Comparison of ENCODE assay signal across 8 mouse cellular contexts in genomic region chr17:70755669-70756263, GRCm38 (mm10).
DNase-seq lines count a peak whose midpoint lies in the region; ATAC-seq lines count a peak whose summit lies in the region.

No protein-coding gene starts in this region.

- H3K36me3 ChIP-seq in heart, embryonic 16.5 days (ENCODE audit: control insufficient read depth, insufficient read depth), result no peaks in the 10 kb centered on the region
- H3K36me3 ChIP-seq in limb, embryonic 15.5 days, result no peaks in the 10 kb centered on the region
- no peaks in the 10 kb centered on the region for H3K36me3 ChIP-seq in neural tube, embryonic 14.5 days (ENCODE audit: control insufficient read depth, insufficient read depth, low read length)

- peak overlapping the region; percentile 72 for H3K9ac ChIP-seq in heart, embryonic 16.5 days (ENCODE audit: low read length)
- H3K9ac ChIP-seq in limb, embryonic 15.5 days, result peak overlapping the region; percentile 20; the same call in 1 of the 2 replicates
- no peak overlapping the region for H3K9ac ChIP-seq in neural tube, embryonic 14.5 days (replicated peaks; ENCODE audit: low read depth, low read length)

- peak overlapping the region; percentile 58 for H3K4me3 ChIP-seq in heart, embryonic 16.5 days (ENCODE audit: low read length)
- H3K4me3 ChIP-seq in limb, embryonic 15.5 days, result peak overlapping the region; percentile 45
- H3K4me3 ChIP-seq in neural tube, embryonic 14.5 days (ENCODE audit: low read depth, low read length), result peak overlapping the region; percentile 21; the same call in 1 of the 2 replicates

- DNase-seq in ES-CJ7 (ENCODE audit: low read depth, low spot score), result peak; percentile 56
- DNase-seq in spleen, adult 18-20 months, result no peak
- no peak for DNase-seq in frontal cortex, adult 2 months (ENCODE audit: extremely low spot score in 1 of 2, low spot score in 1 of 2)

- peak overlapping the region; percentile 99 for H3K4me2 ChIP-seq in heart, embryonic 16.5 days (ENCODE audit: low read depth, low read length)
- H3K4me2 ChIP-seq in limb, embryonic 15.5 days, result peak overlapping the region; percentile 89
- H3K4me2 ChIP-seq in neural tube, embryonic 14.5 days (ENCODE audit: low read depth, low read length), result peak overlapping the region; percentile 48

- ATAC-seq in common myeloid progenitor, adult 5-6 weeks (replicated peaks; ENCODE audit: low read depth, poor library complexity, severe bottlenecking), result 0 out of 2 replicates have a peak, but pooled peaks have one; percentile 23
- ATAC-seq in heart, embryonic 16.5 days (replicated peaks; ENCODE audit: extremely low read depth, insufficient read depth, low FRiP score), result no peak; the same call in 1 of the 2 replicates
- ATAC-seq in limb, embryonic 15.5 days (ENCODE audit: insufficient number of reproducible peaks, low FRiP score, low TSS enrichment, low read depth), result no peak
- ATAC-seq in neural tube, embryonic 14.5 days (ENCODE audit: low read depth), result peak; percentile 70; the same call in 1 of the 2 replicates
- no peak for ATAC-seq in erythroid progenitor cell, adult 5-6 weeks (replicated peaks; ENCODE audit: low FRiP score, poor library complexity, severe bottlenecking)

- no peaks in the 10 kb centered on the region for H3K9me3 ChIP-seq in heart, embryonic 16.5 days (replicated peaks; ENCODE audit: control insufficient read depth, low read length)
- H3K9me3 ChIP-seq in limb, embryonic 15.5 days, result no peaks in the 10 kb centered on the region
- H3K9me3 ChIP-seq in neural tube, embryonic 14.5 days (ENCODE audit: control insufficient read depth, low read length), result no peaks in the 10 kb centered on the region

- H3K27ac ChIP-seq in heart, embryonic 16.5 days (ENCODE audit: low read length), result peak overlapping the region; percentile 88; the same call in 1 of the 2 replicates
- H3K27ac ChIP-seq in limb, embryonic 15.5 days, result peak overlapping the region; percentile 90
- peak overlapping the region; percentile 73 for H3K27ac ChIP-seq in neural tube, embryonic 14.5 days (ENCODE audit: low read depth, low read length)

- H3K4me1 ChIP-seq in heart, embryonic 16.5 days (ENCODE audit: control insufficient read depth, insufficient read depth, low read length), result peaks cover 3% of the 10 kb centered on the region
- H3K4me1 ChIP-seq in limb, embryonic 15.5 days, result peaks cover 31% of the 10 kb centered on the region
- H3K4me1 ChIP-seq in neural tube, embryonic 14.5 days (ENCODE audit: control insufficient read depth, insufficient read depth, low read length), result peaks cover 8% of the 10 kb centered on the region

- 8% methylated on average over 14 of the region's 14 CpGs for WGBS in heart, embryonic 16.5 days
- WGBS in limb, embryonic 15.5 days, result 5% methylated on average over 13 of the region's 14 CpGs
- 3% methylated on average over 14 of the region's 14 CpGs for WGBS in neural tube, embryonic 14.5 days

- peaks cover 4% of the 10 kb centered on the region; the same call in 1 of the 2 replicates for H3K27me3 ChIP-seq in heart, embryonic 16.5 days (ENCODE audit: control insufficient read depth, insufficient read depth, low read length)
- no peaks in the 10 kb centered on the region; the same call in 1 of the 2 replicates for H3K27me3 ChIP-seq in limb, embryonic 15.5 days
- no peaks in the 10 kb centered on the region for H3K27me3 ChIP-seq in neural tube, embryonic 14.5 days (ENCODE audit: control insufficient read depth, insufficient read depth, low read length)

Comparison
In these comparisons a context has a peak if more than half of its experiments do, and no peak if none do; other contexts are left out.
1. ATAC-seq: peak in common myeloid progenitor, adult 5-6 weeks (single experiment) and neural tube, embryonic 14.5 days (single experiment); none in heart, embryonic 16.5 days (single experiment), limb, embryonic 15.5 days (single experiment) and erythroid progenitor cell, adult 5-6 weeks (single experiment).
2. H3K4me2 ChIP-seq: peak in every context shown above with its lines; median percentile 99 in heart, embryonic 16.5 days; 89 in limb, embryonic 15.5 days; 48 in neural tube, embryonic 14.5 days.
3. Peak in every context shown above with its lines, with median percentiles within 50 percentile points of each other: H3K27ac ChIP-seq and H3K4me3 ChIP-seq.